Mouse (Mus musculus) Muller cell, postnatal 12 days (primary cell): ENCODE results near the gene Efcc1.
"Not testable (repeated sequence)": the region's sequence is repeated elsewhere in the genome, so short reads cannot be mapped to it uniquely, and the experiment has no call there.

Experiments
- DNase-seq: peaks from one replicate; pipeline ENCODE4 v3.0.0-alpha.2; 2015; ENCODE audit errors: inconsistent ontology term

Efcc1 gene

DNA sequence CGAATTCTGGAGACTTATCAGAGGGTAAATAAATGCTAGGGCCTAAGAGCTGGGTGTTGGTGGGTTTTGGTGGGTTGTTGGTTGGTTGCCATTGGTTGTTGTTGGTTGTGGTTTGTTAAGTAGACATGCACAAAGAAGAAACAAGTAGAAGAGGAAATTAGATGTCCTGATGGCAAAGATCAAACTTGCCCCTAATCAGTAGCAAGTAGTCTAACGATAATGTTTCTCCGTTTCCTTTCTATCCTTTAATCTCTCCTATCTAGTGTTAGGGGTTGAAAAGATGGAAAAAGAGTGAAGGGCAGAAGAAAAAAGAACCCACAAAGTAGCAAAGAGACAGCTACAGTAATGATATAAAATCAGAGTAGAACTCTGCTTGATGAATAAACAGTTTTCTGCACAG is 14.0 kb downstream of the Efcc1 start:
- no peak for DNase-seq

DNA sequence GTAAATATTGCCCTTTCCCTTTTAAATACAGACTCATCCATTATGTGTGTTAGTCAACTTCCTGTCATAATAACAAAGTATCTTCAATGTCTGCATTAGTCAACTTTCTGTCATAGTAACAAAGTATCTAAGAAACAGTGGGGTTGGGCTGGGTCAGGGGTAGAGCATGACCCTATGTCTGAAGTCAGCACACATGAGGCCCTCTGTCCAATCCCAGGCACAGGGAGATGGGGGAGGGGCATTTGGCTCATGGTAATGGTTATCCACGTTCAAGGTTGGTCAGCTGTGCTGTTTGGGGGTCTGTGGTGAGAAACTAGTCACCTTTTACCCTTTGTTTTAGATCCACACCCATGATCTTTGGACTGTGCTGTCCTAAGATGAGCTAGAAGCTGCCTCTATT is 14.6 kb downstream of the Efcc1 start:
- no peak for DNase-seq

DNA sequence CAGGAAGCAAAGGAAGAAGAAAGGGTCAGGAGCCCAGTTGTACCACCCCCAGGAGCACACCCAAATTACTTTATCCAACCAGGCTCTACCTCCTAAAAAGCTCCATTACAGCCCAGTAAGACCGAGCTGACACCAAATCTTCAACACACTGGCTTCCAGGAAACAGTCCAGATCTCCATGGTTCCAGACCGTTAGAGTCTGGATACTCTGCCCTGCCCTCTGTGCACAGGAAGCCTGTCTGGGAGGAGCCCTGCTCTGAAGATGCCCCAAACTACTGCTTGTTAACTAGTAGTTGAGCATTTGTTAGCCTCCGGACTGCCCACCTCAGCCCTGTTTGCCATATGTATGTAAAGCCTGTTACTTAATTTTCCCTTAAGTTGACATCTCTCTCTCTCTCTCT is 15.4 kb downstream of the Efcc1 start:
- no peak for DNase-seq

DNA sequence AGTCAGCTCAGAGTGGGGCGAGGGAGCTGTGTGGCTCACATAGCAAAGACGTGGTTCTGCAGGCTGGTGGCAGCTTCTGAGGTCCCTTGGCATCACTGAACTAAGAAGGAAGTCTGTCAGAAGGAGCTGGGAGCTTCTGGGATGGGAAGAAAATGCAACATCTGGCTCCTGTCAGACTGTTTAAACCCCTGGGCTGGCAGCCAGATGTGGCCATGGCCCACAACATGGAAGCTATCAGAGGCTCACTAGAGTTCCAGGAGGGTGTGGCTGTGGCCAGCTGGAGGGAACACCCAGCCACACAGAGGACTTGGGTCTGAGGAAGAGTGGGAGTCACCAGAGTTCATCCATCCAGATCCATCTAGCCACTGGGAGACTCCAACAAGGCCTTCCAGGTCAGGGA is 16.2 kb downstream of the Efcc1 start:
- DNase-seq: no peak

DNA sequence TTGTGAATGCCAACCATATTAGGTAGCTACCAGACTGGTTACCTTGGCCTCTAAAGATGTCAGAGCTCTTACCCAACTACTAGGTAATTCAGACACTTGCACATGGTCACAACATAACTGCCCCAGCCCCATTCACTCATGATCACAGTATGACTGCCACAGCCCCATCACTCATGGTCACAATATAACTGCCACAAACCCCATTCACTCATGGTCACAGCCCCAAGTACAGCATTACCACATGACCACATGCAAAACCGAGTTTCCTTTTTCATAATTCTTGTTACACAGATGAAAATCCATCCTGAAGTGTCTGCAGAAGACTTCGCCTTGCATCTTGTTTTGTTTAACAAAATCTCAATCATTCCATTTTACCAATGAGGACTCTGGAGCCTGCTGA is 17.4 kb downstream of the Efcc1 start:
- no peak for DNase-seq

DNA sequence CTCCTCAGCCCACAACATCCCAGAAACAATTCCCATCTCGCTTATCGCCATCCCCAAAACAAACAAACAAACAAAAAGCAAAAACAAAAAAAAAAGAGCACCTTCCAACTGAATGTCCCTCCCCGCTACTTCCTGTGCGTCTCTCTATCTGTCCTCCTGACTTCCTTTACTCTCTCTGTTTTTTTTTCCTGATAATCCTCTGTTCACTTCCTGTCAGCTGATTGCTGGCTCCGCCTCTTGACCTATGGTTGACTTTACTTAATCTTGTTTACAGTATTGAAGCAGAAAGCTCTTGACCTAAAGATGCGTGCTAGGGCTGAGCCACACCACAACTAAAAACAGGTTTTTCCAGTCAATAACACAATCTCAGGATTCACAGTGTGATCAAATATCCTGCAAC is 17.9 kb downstream of the Efcc1 start:
- no peak for DNase-seq

DNA sequence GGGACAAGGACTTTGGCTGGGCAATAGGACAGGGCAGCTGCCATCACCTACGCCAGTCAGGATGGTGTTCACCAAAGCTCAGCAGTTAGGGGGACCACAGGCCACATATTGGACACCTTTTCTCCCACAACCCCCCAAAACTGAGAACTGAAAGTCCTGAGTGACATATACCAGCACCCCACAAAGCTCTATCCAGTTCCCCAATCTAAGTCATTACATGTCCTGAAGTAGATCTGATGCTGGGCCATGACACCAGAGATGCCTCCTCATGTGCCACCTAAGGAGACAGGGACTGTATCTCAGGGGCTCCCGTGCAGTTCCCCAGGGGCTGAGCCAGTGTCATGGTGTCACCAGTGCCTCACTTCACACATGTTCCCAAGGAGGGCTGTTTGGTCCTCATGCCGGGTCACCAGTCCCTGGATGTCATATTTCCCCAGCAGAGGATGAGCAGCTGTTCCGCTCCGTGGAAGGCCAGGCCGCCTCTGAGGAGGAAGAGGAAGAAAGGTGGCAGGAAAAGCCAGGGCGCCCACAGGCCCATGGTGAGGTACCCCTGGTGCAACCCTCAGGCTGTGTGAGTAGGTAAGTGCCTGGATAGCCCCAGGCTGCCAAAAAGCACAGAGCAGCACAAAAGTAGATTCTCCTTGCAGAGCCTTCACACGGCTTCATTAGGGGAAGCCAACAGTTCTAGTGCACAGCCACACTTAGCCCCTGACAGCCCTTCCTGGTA is 19.7 kb downstream of the Efcc1 start:
- DNase-seq: no peak

DNA sequence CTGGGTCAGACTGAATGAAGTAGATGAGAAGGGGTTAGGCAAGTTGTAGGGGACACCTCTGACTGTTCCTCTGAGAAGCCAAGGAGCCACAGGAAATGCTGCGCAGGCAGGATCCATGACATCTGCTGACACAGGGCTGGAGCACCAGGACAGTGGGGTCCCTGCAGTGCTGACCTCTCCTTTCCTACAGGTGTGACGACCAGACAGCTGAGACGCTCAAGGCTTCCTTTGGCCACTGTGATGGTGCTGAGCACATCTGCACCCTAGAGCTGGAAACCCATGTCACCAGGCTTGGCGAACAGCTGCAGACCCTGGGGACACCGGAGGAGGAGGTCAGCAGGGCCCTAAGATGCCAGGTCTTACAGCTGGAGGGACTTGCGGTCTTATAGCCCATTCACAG is 20.9 kb downstream of the Efcc1 start:
- DNase-seq: no peak

DNA sequence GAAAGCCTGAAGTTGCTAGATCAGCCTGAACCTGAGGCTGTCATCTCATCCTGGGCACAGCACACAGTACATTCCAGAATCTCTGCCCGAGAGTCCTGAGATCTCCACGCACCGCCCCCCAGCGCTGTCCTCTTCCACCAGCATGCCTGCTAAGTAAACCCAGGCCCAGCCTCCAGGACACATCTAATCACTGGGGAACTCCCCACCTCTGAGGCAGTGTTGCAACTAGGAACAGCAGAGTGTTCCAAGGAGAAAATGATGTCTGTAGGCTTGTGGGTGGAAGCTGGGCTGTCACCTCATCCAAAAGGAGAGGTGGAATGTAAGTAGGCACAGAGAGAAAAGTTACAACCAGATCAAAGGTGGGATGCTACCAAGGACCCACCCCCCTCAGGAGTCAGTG is 24.5 kb downstream of the Efcc1 start:
- DNase-seq: no peak

DNA sequence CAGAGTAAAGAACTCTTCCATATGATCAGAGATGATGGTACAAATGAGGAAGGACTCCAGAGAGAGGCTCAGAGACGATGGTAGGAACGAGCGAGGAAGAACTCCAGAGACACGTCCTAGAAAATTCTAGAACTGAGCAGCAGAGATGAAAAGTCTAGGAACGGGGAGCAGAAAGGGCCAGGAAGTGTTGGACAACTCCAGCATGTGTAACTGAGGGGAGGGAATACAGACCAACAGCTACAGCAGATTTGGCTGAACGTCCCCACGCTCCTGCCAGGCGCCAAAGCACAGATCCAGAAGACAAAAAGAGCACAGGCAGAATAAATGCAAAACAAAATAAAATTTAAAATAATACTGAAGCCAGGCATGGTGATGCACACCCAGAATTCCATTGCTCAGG is 26.2 kb downstream of the Efcc1 start:
- no peak for DNase-seq

DNA sequence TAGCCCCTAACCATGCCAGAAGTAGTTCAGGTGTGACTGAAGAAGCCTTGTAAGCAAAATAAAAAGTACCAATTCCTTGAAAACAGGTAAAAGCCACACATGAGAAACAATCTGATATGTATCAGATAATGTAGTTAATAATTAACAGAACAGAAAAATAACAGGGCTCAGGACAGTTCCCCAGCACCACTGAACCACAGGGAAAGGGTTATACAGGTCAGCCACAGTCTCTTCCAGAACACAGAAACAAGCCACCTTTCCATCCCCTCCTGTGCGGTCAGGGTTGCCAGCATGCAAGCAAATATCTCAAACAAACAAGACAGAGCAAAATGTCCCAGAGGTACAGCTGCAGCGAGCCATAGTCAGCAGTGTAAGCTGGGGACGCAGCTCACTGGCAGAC is 28.7 kb downstream of the Efcc1 start:
- DNase-seq: no peak

DNA sequence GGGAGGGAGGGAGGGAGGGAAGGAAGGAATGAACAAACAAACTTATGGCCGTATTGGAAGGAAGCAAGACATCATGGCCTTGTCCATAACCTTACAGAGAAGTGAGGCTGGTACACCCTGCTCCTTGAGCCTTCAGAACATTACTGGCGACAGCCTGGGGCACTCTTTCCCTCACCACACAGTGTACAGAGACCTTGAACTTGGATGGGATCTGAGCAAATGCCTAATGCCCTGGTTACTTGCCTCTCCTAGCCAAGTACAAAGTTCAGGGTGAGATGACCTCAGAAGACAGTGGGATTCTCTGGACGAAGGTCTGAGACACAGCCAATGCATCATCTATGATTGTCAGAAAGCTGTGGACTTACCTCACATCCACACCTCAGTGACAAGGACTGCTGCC is 29.2 kb downstream of the Efcc1 start:
- no peak for DNase-seq

DNA sequence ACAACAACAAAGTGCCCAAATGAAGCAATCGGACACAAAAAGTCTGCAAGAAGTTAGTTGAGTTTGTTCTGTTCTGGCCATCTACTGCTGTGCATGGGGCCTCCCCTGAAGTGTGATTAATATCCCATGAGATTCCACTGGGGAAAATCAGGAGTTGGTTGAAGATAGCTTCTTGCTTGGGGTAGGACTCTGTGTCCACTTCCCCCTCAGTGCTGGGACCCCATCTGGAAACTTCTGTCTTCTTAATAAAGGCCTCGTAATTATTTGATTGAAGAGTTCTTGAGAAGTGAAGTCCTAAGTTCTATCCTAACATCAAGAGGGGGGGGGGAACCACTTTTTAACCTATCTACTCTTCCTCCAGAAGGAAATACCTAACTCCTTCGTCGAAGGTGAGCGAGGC is 31.5 kb downstream of the Efcc1 start:
- no peak for DNase-seq

DNA sequence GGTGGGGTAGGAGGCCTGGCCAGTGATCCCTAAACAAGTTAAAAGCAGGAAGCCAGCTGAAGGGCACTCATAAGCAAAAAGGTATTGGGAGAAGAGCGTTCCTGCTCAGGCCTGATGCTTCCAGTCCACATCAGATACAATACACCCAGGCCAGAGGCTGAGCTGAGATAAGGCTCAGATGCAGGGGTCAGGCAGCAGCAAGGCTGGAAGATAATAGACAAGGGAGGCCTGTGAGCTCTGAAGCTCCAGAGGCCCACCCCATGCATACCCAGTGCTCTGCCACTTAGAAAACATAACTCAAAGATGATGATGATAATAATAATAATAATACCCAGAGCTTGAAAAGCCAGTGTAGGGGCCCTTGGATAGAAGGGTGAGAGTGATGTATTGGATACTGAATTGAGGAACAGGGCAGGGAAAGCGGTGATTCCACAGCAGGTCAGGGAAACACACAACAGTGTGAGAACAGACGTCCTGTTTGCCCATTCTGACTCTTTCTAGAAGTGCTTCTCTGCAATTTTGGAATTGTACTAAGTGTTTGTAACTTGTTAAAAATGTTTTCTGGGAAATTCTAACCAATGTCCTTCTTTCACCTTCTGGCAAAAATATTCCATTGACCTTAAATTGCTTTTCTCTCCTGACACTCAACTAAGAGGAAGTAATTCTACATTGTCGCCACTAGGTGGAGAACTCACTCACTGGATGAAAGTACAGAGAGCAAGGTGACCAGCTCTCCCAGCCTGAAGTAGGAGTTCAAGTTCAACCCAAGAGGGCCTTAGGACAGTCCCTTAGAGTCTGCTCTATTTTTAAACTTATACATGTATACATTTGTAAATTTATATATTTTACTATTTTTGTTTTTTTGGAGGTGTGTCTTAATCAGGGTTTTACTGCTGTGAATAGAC is 33.0 kb downstream of the Efcc1 start:
- DNase-seq: no peak

DNA sequence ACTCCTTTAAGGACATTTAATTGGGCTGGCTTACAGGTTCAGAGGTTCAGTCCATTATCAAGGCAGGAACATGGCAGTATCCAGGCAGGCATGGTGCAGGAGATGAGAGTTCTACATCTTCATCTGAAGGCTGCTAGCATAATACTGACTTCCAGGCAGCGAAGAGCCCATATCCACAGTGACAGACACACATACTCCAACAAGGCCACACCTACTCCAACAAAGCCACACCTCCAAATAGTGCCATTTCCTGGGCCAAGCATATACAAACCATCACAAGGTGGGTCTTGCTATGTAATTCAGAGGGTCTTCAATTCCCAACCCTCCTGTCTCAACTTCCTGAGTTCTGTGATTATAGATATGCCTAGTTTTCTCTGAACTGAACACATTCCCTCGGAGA is 33.6 kb downstream of the Efcc1 start:
- DNase-seq: not testable (repeated sequence)

DNA sequence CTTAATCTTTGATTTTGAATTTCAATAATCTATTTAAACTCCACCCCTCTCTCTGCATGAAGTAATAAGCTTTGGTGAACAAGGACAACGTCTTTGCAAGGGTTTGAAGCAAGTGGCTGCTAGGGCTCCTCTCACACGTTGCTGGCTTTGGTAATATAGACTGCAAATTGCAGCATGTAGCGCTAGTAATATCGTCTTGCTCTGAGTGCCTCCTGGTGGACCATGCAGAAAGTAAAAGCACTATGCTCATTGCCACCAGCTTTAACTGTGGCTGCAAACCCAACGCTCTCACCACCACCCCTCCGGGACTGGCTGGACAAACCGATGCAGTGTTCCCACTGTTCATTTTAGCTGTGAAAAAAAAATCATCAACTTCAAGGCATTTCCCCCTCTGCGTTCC is 40.0 kb downstream of the Efcc1 start:
- DNase-seq: no peak

DNA sequence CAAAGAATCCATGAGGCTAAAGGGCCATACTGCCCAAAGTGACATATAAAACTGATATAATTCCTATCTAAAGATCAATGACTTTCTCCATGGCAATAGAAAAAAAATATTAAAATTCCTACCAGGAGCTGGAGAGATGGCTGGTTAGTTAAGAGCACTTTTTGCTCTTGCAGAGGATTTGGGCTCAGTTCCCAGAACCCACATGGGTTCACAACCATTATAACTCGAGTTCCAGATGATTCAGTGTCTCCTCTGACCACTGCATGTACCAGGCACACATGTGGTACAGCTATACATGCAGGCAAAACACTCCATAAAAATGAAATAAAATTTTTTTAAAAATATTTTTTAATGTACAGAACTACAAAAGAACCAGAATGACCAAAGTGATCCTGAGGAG is 43.8 kb downstream of the Efcc1 start:
- no peak for DNase-seq

DNA sequence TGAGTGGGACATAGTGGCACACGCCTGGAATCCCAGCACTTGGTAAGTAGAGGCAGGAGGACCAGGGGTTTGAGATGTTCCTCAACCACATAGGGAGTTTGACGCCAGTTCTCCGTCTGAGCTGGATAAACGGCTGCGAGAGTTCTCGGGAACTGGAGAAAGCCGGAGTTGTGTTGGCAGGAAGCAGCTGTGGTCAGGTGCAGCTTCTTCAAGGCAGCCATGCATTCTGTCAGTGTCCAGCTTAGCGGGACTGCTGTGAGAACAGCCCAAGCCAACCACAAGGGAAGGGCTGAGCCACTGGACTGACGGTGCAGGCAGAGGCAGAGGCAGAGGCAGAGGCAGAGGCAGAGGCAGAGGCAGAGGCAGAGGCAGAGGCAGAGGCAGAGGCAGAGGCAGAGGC is 44.2 kb downstream of the Efcc1 start:
- DNase-seq: no peak

DNA sequence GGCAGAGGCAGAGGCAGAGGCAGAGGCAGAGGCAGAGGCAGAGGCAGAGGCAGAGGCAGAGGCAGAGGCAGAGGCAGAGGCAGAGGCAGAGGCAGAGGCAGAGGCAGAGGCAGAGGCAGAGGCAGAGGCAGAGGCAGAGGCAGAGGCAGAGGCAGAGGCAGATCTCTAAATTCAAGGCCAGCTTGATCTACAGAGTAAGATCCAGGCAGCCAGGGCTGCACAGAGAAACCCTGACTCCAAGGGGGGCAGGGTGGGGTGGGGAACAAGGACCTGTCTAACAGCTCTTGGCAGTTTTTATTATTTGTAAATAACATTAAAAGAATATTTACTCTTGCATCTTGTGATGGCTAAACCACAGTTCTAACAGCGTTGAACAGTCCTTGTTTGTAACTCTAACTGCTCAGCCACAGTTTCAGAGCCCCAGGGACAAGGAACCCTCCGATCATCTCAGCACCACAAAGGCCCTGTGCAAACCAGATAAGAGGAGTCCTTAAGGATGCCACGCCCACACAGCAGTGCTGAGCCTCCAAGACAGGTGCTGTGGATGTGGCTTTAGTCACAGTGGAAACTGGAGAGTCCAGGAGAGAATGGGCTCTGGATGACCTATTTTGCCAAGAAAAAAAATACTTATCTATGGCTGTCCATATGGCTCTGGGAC is 45.0 kb downstream of the Efcc1 start:
- no peak for DNase-seq

DNA sequence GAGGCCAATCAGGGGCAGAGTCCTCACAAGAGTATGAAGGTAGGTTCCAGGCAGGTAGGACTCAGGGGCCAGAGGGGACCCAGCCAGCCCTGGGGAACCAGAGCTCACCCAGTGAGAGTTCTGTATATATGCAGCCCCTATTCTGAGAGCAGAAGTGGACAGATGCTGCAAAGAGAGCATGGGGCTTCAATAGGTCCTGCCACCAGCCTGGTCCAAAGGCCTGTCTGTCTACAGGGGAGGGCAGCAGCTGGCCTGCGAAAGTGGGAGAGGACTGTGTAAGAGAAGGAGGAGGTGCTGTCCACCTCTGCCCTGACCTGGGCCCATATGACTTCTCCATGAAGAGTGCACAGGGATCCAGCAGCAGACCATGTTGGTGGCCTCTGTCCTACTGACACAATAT is 46.0 kb downstream of the Efcc1 start:
- DNase-seq: no peak

DNA sequence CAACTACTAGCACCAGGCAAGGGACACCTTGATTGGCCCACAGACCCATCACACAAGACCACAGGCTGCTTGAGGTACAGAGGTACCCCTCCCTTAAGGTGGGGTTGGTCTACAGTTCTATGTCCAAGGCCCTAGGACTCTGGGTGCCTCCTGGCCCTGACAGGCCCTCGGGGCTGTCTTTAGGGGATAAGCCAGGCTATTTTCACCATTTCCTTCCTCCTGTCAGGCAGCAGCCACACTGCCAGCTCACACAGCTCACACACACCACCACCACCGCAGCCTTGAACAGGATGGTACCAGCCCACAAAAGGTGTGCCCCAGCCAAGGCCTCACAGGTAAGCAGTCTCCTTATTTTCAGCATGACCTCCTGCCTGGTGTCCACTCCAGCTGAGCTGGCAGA is 47.2 kb downstream of the Efcc1 start, which contains the start of gene Gp9:
TSS of gene Gp9 (plus strand) at position 231 of the 400 bp plus-strand sequence.
- DNase-seq: no peak

DNA sequence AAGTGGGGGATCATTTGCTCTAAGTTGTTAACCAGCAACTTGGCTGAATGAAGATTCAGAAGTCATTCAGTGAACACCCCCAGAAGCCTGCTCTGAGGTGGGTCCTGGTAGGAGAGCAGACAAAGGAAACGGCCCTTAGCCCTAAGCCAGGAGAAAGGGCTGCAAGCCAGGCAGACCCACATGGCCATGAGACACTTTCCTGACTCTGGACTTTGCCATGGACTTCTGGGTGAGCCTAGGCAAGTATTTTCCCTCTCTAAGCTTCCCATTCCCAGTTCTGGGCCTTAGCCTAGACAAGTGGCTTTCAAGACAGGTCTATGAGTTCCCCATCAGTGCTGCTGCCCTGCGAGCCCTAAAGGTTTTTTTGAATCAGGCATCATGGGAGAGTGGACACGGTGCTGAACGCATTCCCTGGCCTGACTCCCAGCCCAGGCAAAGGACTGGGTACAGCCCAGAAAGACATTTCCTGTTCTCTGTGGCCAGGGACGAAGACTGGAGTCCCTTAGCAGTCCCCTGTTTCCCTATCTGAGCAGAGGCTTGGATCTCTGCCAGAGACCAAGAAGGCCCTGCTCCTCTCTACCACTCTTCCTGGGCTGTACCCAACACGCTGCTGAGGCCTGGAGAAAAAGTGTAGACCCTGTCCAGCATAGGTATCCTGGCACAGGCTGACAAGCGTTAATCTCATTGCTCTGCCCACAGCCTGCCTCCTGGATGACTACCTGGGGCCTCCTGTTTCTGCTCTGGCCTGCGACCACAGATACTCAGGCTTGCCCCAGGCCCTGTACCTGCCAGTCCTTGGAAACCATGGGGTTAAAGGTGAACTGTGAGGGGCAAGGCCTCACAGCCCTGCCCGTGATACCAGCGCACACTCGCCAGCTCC is 47.9 kb downstream of the Efcc1 start:
- DNase-seq: peak; percentile 24
